26 mouse cellular contexts compared by ENCODE assay signal in the genomic region with DNA sequence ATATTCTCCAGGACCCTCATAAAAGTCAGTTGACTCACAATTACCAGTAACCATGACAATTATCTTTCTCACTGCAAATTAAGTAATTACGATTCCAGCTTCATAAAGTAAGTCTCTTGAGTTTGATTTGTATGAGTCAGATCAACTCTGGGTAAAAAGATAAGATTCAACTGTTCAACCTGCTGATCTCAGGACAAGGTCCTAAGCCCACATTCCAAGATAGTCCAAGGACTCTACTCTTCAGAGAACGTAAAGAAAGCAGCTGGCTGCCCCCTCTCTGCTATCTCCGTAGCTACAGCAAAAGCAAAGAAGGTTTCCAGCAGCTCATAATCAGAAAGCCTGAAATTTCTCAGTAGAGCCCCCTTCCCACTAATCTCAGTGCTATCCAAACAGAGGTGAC. TPM values are rescaled to one million over a fixed set of nuclear protein-coding genes. Genes with fewer than 3 reads are reported as not detected.
A peak's percentile ranks its signal among the peaks of the same experiment; 100 is the strongest.
DNase-seq lines count a peak whose midpoint lies in the region; ATAC-seq and TF ChIP-seq lines count a peak whose summit lies in the region.
"Had no signal": no experiment of that assay in that cellular context is flagged by ENCODE, and none has a peak within 500 bp of the region (broad histone marks: within the 10 kb centered on the region; RNA-seq: fewer than 3 reads in every experiment).

No protein-coding gene starts in this region.

- no peak for ATAC-seq in midbrain, postnatal 0 days (ENCODE audit: low FRiP score)
- ATAC-seq in midbrain, embryonic 15.5 days (replicated peaks): no peak
- ATAC-seq in intestine, embryonic 15.5 days: peak; percentile 73
- no peak for ATAC-seq in cerebellum, adult (ENCODE audit: insufficient number of reproducible peaks, low FRiP score, low TSS enrichment)
- ATAC-seq in forebrain, embryonic 12.5 days (ENCODE audit: low FRiP score): no peak
- ATAC-seq: forebrain, embryonic 15.5 days; hindbrain, embryonic 16.5 days; Patski had no signal

- no peak for TF ChIP-seq POLR2A in small intestine, adult 2 months (IDR thresholded peaks at IDR 0.05; ENCODE audit: low read depth, low read length)

- no peak for DNase-seq in midbrain, postnatal 0 days (ENCODE audit: low spot score)
- DNase-seq: adrenal gland, adult 2 months; adrenal gland, postnatal 14 days; cerebellum, adult 18-20 months; cerebellum, adult 9-10 months; cerebellum, postnatal 14 days; gastrocnemius, postnatal 25 days; heart, adult 18-20 months; heart, postnatal 10 days; heart, postnatal 36 days; kidney, adult 18-20 months had no signal

- H3K4me2 ChIP-seq in midbrain, postnatal 0 days (ENCODE audit: low read depth, low read length, poor library complexity, severe bottlenecking): no peak overlapping the region
- H3K4me2 ChIP-seq in midbrain, embryonic 15.5 days: no peak overlapping the region
- no peak overlapping the region for H3K4me2 ChIP-seq in intestine, embryonic 15.5 days (replicated peaks)
- no peak overlapping the region for H3K4me2 ChIP-seq in forebrain, embryonic 12.5 days
- H3K4me2 ChIP-seq: embryonic facial prominence, embryonic 12.5 days; embryonic facial prominence, embryonic 15.5 days; forebrain, embryonic 15.5 days; heart, embryonic 12.5 days; heart, embryonic 15.5 days; hindbrain, embryonic 13.5 days had no signal

- H3K4me3 ChIP-seq in midbrain, postnatal 0 days (ENCODE audit: low read depth, low read length): no peak overlapping the region
- H3K4me3 ChIP-seq in midbrain, embryonic 15.5 days: no peak overlapping the region
- H3K4me3 ChIP-seq in intestine, embryonic 15.5 days (replicated peaks): no peak overlapping the region
- no peak overlapping the region for H3K4me3 ChIP-seq in small intestine, adult 2 months (ENCODE audit: low read depth, low read length)
- H3K4me3 ChIP-seq in forebrain, embryonic 12.5 days (replicated peaks): no peak overlapping the region
- H3K4me3 ChIP-seq: embryonic facial prominence, embryonic 12.5 days; embryonic facial prominence, embryonic 15.5 days; forebrain, embryonic 15.5 days; heart, embryonic 12.5 days; heart, embryonic 15.5 days; hindbrain, embryonic 10.5 days; hindbrain, embryonic 13.5 days had no signal

- TF ChIP-seq CTCF in midbrain, postnatal 0 days (IDR thresholded peaks at IDR 0.05): peak; percentile 15; the same call in 1 of the 2 replicates
- TF ChIP-seq CTCF in small intestine, adult 2 months (IDR thresholded peaks at IDR 0.05; ENCODE audit: extremely low read depth, insufficient read length, insufficient replicate concordance, low read depth, low read length): no peak

- H3K27me3 ChIP-seq in midbrain, postnatal 0 days (ENCODE audit: insufficient read depth, low read length): no peaks in the 10 kb centered on the region
- H3K27me3 ChIP-seq in midbrain, embryonic 15.5 days (replicated peaks): no peaks in the 10 kb centered on the region
- H3K27me3 ChIP-seq in intestine, embryonic 15.5 days (replicated peaks): no peaks in the 10 kb centered on the region
- no peaks in the 10 kb centered on the region for H3K27me3 ChIP-seq in small intestine, adult 2 months (ENCODE audit: control insufficient read depth, insufficient read depth, low read length)
- no peaks in the 10 kb centered on the region for H3K27me3 ChIP-seq in forebrain, embryonic 12.5 days
- H3K27me3 ChIP-seq: CH12.LX; embryonic facial prominence, embryonic 12.5 days; embryonic facial prominence, embryonic 15.5 days; forebrain, embryonic 15.5 days; heart, embryonic 12.5 days; heart, embryonic 15.5 days; hindbrain, embryonic 13.5 days; Patski had no signal

- H3K36me3 ChIP-seq in midbrain, postnatal 0 days (ENCODE audit: insufficient read depth, low read length): no peaks in the 10 kb centered on the region
- H3K36me3 ChIP-seq in midbrain, embryonic 15.5 days (replicated peaks): no peaks in the 10 kb centered on the region
- H3K36me3 ChIP-seq in intestine, embryonic 15.5 days: no peaks in the 10 kb centered on the region
- H3K36me3 ChIP-seq in small intestine, adult 2 months (ENCODE audit: control insufficient read depth, insufficient read depth, low read length): no peaks in the 10 kb centered on the region
- H3K36me3 ChIP-seq in forebrain, embryonic 12.5 days (replicated peaks): no peaks in the 10 kb centered on the region
- H3K36me3 ChIP-seq: embryonic facial prominence, embryonic 12.5 days; embryonic facial prominence, embryonic 15.5 days; forebrain, embryonic 15.5 days; heart, embryonic 12.5 days; heart, embryonic 15.5 days; hindbrain, embryonic 10.5 days; hindbrain, embryonic 13.5 days had no signal

- no peak overlapping the region for H3K27ac ChIP-seq in midbrain, postnatal 0 days (ENCODE audit: low read depth, low read length)
- no peak overlapping the region for H3K27ac ChIP-seq in midbrain, embryonic 15.5 days
- no peak overlapping the region for H3K27ac ChIP-seq in intestine, embryonic 15.5 days
- peak overlapping the region; percentile 89 for H3K27ac ChIP-seq in small intestine, adult 2 months (ENCODE audit: insufficient read depth, low read depth, low read length)
- no peak overlapping the region for H3K27ac ChIP-seq in forebrain, embryonic 12.5 days
- H3K27ac ChIP-seq: embryonic facial prominence, embryonic 12.5 days; embryonic facial prominence, embryonic 15.5 days; forebrain, embryonic 15.5 days; heart, embryonic 15.5 days; hindbrain, embryonic 10.5 days; hindbrain, embryonic 13.5 days had no signal

- no peak overlapping the region for H3K9ac ChIP-seq in midbrain, postnatal 0 days (replicated peaks; ENCODE audit: low read length, poor library complexity, severe bottlenecking)
- H3K9ac ChIP-seq in midbrain, embryonic 15.5 days: no peak overlapping the region
- H3K9ac ChIP-seq in intestine, embryonic 15.5 days: no peak overlapping the region
- H3K9ac ChIP-seq in forebrain, embryonic 12.5 days: no peak overlapping the region
- H3K9ac ChIP-seq: embryonic facial prominence, embryonic 12.5 days; embryonic facial prominence, embryonic 15.5 days; forebrain, embryonic 15.5 days; heart, embryonic 12.5 days; heart, embryonic 15.5 days; hindbrain, embryonic 13.5 days had no signal

- H3K9me3 ChIP-seq in midbrain, postnatal 0 days (ENCODE audit: low read length): no peaks in the 10 kb centered on the region
- H3K9me3 ChIP-seq in midbrain, embryonic 15.5 days: no peaks in the 10 kb centered on the region
- no peaks in the 10 kb centered on the region for H3K9me3 ChIP-seq in intestine, embryonic 15.5 days
- 0 out of 2 replicates have a peak, but pooled peaks cover 4% of the 10 kb centered on the region for H3K9me3 ChIP-seq in forebrain, embryonic 12.5 days
- H3K9me3 ChIP-seq: embryonic facial prominence, embryonic 12.5 days; embryonic facial prominence, embryonic 15.5 days; forebrain, embryonic 15.5 days; heart, embryonic 12.5 days; heart, embryonic 15.5 days had no signal

- H3K4me1 ChIP-seq in midbrain, postnatal 0 days (ENCODE audit: insufficient read depth, low read length): no peaks in the 10 kb centered on the region
- H3K4me1 ChIP-seq in midbrain, embryonic 15.5 days: no peaks in the 10 kb centered on the region
- H3K4me1 ChIP-seq in intestine, embryonic 15.5 days (replicated peaks): no peaks in the 10 kb centered on the region
- peaks cover 16% of the 10 kb centered on the region for H3K4me1 ChIP-seq in small intestine, adult 2 months (ENCODE audit: control insufficient read depth, insufficient read depth, insufficient read length, low read length)
- H3K4me1 ChIP-seq in forebrain, embryonic 12.5 days: no peaks in the 10 kb centered on the region
- H3K4me1 ChIP-seq: embryonic facial prominence, embryonic 12.5 days; embryonic facial prominence, embryonic 15.5 days; forebrain, embryonic 15.5 days; hindbrain, embryonic 13.5 days had no signal

- WGBS in midbrain, postnatal 0 days: 75% methylated on average over 3 of the region's 3 CpGs
- WGBS in midbrain, embryonic 15.5 days: 64% methylated on average over 3 of the region's 3 CpGs
- 48% methylated on average over 3 of the region's 3 CpGs for WGBS in intestine, embryonic 15.5 days
- 25% methylated on average over 3 of the region's 3 CpGs for WGBS in small intestine, adult 2 months
- WGBS in forebrain, embryonic 12.5 days: 81% methylated on average over 3 of the region's 3 CpGs

RNA-seq across cellular contexts. Expression of a gene that starts 26.8 kb away (rescaled TPM):
- 3.0 and 4.3 TPM in 2 replicates for total RNA-seq in midbrain, postnatal 0 days (2014; rRNA removed)
- polyA plus RNA-seq in midbrain, postnatal 0 days (2015; fragmentation: Nextera tagmentation; extraction: Ambion mirVana): 1.9 and 3.3 TPM in 2 replicates
- polyA plus RNA-seq in midbrain, embryonic 15.5 days (2015; fragmentation: Nextera tagmentation; extraction: Ambion mirVana): 1.8 and 2.6 TPM in 2 replicates
- polyA plus RNA-seq in intestine, embryonic 15.5 days (2015; fragmentation: Nextera tagmentation; extraction: Ambion mirVana): 12.0 and 14.0 TPM in 2 replicates
- 2.6 and 7.6 TPM in 2 replicates for polyA plus RNA-seq in small intestine, adult 2 months (2012; rRNA removed)
- polyA plus RNA-seq in forebrain, embryonic 12.5 days (2016; fragmentation: Nextera tagmentation; extraction: Ambion mirVana): 2.6 and 3.7 TPM in 2 replicates

RNA-seq across cellular contexts. Expression of a gene that starts 27.5 kb away (rescaled TPM):
- 1.9 and 2.3 TPM in 2 replicates for total RNA-seq in midbrain, postnatal 0 days (2014; rRNA removed)
- 0.93 and 1.2 TPM in 2 replicates for polyA plus RNA-seq in midbrain, postnatal 0 days (2015; fragmentation: Nextera tagmentation; extraction: Ambion mirVana)
- polyA plus RNA-seq in midbrain, embryonic 15.5 days (2015; fragmentation: Nextera tagmentation; extraction: Ambion mirVana): 1.5 and 1.8 TPM in 2 replicates
- polyA plus RNA-seq in intestine, embryonic 15.5 days (2015; fragmentation: Nextera tagmentation; extraction: Ambion mirVana): 8.6 TPM in 2 replicates
- 5.5 and 16.7 TPM in 2 replicates for polyA plus RNA-seq in small intestine, adult 2 months (2012; rRNA removed)
- 4.8 and 4.9 TPM in 2 replicates for polyA plus RNA-seq in forebrain, embryonic 12.5 days (2016; fragmentation: Nextera tagmentation; extraction: Ambion mirVana)

RNA-seq across cellular contexts. Expression of a gene that starts 40.1 kb away (rescaled TPM):
- total RNA-seq in midbrain, postnatal 0 days (2014; rRNA removed): 0.85 and 1.2 TPM in 2 replicates
- 0.22 and 0.27 TPM in 2 replicates for polyA plus RNA-seq in midbrain, postnatal 0 days (2015; fragmentation: Nextera tagmentation; extraction: Ambion mirVana)
- polyA plus RNA-seq in midbrain, embryonic 15.5 days (2015; fragmentation: Nextera tagmentation; extraction: Ambion mirVana): 0.49 and 0.72 TPM in 2 replicates
- polyA plus RNA-seq in intestine, embryonic 15.5 days (2015; fragmentation: Nextera tagmentation; extraction: Ambion mirVana): 1.2 and 2.2 TPM in 2 replicates
- 4.5 and 17.5 TPM in 2 replicates for polyA plus RNA-seq in small intestine, adult 2 months (2012; rRNA removed)
- 0.15 and 0.28 TPM in 2 replicates for polyA plus RNA-seq in forebrain, embryonic 12.5 days (2016; fragmentation: Nextera tagmentation; extraction: Ambion mirVana)
